In genomic region chr15:102999955-103000354, GRCm38 (mm10) we compare ENCODE assay signal across 10 mouse cellular contexts. TPM values are rescaled to one million over a fixed set of nuclear protein-coding genes. Genes with fewer than 3 reads are reported as not detected.
DNase-seq lines count a peak whose midpoint lies in the region; ATAC-seq and TF ChIP-seq lines count a peak whose summit lies in the region.
"Had no signal": no experiment of that assay in that cellular context is flagged by ENCODE, and none has a peak within 500 bp of the region (broad histone marks: within the 10 kb centered on the region; RNA-seq: fewer than 3 reads in every experiment).

No protein-coding gene starts in this region.

- ATAC-seq in neural tube, embryonic 11.5 days (ENCODE audit: insufficient read depth, low FRiP score, low TSS enrichment): no peak
- no peak for ATAC-seq in kidney, postnatal 0 days (replicated peaks; ENCODE audit: low FRiP score, low read depth)
- 0 out of 2 replicates have a peak, but pooled peaks have one; percentile 26 for ATAC-seq in stomach, embryonic 14.5 days (ENCODE audit: insufficient number of reproducible peaks, insufficient read depth, low FRiP score, low read depth)

- peaks cover 17% of the 10 kb centered on the region; the same call in 1 of the 2 replicates for H3K27me3 ChIP-seq in neural tube, embryonic 11.5 days (ENCODE audit: control insufficient read depth, insufficient read depth, low read length)
- 0 out of 2 replicates have a peak, but pooled peaks cover 8% of the 10 kb centered on the region for H3K27me3 ChIP-seq in kidney, postnatal 0 days (ENCODE audit: insufficient read depth, low read length)
- H3K27me3 ChIP-seq in stomach, embryonic 14.5 days (ENCODE audit: control insufficient read depth, insufficient read depth, low read length): peaks cover 92% of the 10 kb centered on the region

- 0% methylated on average over 11 of the region's 11 CpGs for WGBS in neural tube, embryonic 11.5 days
- 5% methylated on average over 10 of the region's 11 CpGs for WGBS in kidney, postnatal 0 days
- 6% methylated on average over 11 of the region's 11 CpGs for WGBS in stomach, embryonic 14.5 days

- H3K36me3 ChIP-seq in neural tube, embryonic 11.5 days (ENCODE audit: control insufficient read depth, insufficient read depth, low read length): no peaks in the 10 kb centered on the region
- no peaks in the 10 kb centered on the region for H3K36me3 ChIP-seq in kidney, postnatal 0 days (ENCODE audit: insufficient read depth, low read length)
- H3K36me3 ChIP-seq in stomach, embryonic 14.5 days (ENCODE audit: control insufficient read depth, insufficient read depth, low read length): no peaks in the 10 kb centered on the region
- H3K36me3 ChIP-seq: hindbrain, embryonic 15.5 days had no signal

- H3K4me1 ChIP-seq in neural tube, embryonic 11.5 days (ENCODE audit: control insufficient read depth, insufficient read depth, low read length): peaks cover 26% of the 10 kb centered on the region
- peaks cover 25% of the 10 kb centered on the region for H3K4me1 ChIP-seq in kidney, postnatal 0 days (replicated peaks; ENCODE audit: insufficient read depth, low read length)
- peaks cover 8% of the 10 kb centered on the region; the same call in 1 of the 2 replicates for H3K4me1 ChIP-seq in stomach, embryonic 14.5 days (ENCODE audit: control insufficient read depth, insufficient read depth, low read length)

- TF ChIP-seq CTCF in kidney, postnatal 0 days (IDR thresholded peaks at IDR 0.05; ENCODE audit: low read depth): no peak

- H3K4me3 ChIP-seq in neural tube, embryonic 11.5 days (ENCODE audit: low read depth, low read length): peak overlapping the region; percentile 66
- peak overlapping the region; percentile 45 for H3K4me3 ChIP-seq in kidney, postnatal 0 days (replicated peaks; ENCODE audit: low read depth, low read length)
- H3K4me3 ChIP-seq in stomach, embryonic 14.5 days (ENCODE audit: low read depth, low read length): peak overlapping the region; percentile 42; the same call in 1 of the 2 replicates

- peak overlapping the region; percentile 99 for H3K4me2 ChIP-seq in neural tube, embryonic 11.5 days (ENCODE audit: low read depth)
- H3K4me2 ChIP-seq in kidney, postnatal 0 days (ENCODE audit: low read length): peak overlapping the region; percentile 80
- H3K4me2 ChIP-seq in stomach, embryonic 14.5 days (replicated peaks; ENCODE audit: low read depth, low read length): peak overlapping the region; percentile 76; the same call in 1 of the 2 replicates

- intact Hi-C loops in heart, postnatal 36 days (cut with DNase I): no loop called here

- DNase-seq in heart, adult 11 months: peak; percentile 87
- no peak for DNase-seq in heart, postnatal 36 days
- DNase-seq in neural tube, embryonic 11.5 days (ENCODE audit: low spot score): no peak
- no peak for DNase-seq in neural tube, embryonic 10.5 days (ENCODE audit: extremely low spot score, low spot score)
- DNase-seq in kidney, postnatal 0 days (ENCODE audit: low spot score): no peak
- no peak for DNase-seq in frontal cortex, postnatal 36 days (ENCODE audit: low spot score in 2 of 2)
- DNase-seq in frontal cortex, postnatal 14 days (ENCODE audit: low spot score in 2 of 2): no peak

- peak overlapping the region; percentile 88 for H3K27ac ChIP-seq in neural tube, embryonic 11.5 days (ENCODE audit: low read depth, low read length)
- H3K27ac ChIP-seq in kidney, postnatal 0 days: peak overlapping the region; percentile 92
- no peak overlapping the region for H3K27ac ChIP-seq in stomach, embryonic 14.5 days (ENCODE audit: low read length)
- H3K27ac ChIP-seq: hindbrain, embryonic 15.5 days had no signal

- peak overlapping the region; percentile 95 for H3K9ac ChIP-seq in neural tube, embryonic 11.5 days (ENCODE audit: low read length)
- peak overlapping the region; percentile 83 for H3K9ac ChIP-seq in kidney, postnatal 0 days (ENCODE audit: low read depth, low read length)
- no peak overlapping the region for H3K9ac ChIP-seq in stomach, embryonic 14.5 days (replicated peaks; ENCODE audit: low read depth, low read length)
- H3K9ac ChIP-seq: hindbrain, embryonic 15.5 days had no signal

- no peaks in the 10 kb centered on the region for H3K9me3 ChIP-seq in neural tube, embryonic 11.5 days (ENCODE audit: control insufficient read depth, low read length)
- no peaks in the 10 kb centered on the region for H3K9me3 ChIP-seq in kidney, postnatal 0 days (replicated peaks; ENCODE audit: low read length)
- H3K9me3 ChIP-seq in stomach, embryonic 14.5 days (ENCODE audit: control insufficient read depth, low read depth, low read length): no peaks in the 10 kb centered on the region
- H3K9me3 ChIP-seq: hindbrain, embryonic 15.5 days had no signal

RNA-seq across cellular contexts. Expression of gene Hoxc6, which starts 1.9 kb away (rescaled TPM):
- under 1 TPM in 1 of 2 experiments, not detected in 1; 0.25 TPM for total RNA-seq in heart, postnatal 36 days (2021)
- polyA plus RNA-seq in neural tube, embryonic 11.5 days (2014; fragmentation: Nextera tagmentation; extraction: Ambion mirVana): 95.9 and 96.4 TPM in 2 replicates
- 7.8 and 9.3 TPM in 2 replicates for polyA plus RNA-seq in kidney, postnatal 0 days (2015; fragmentation: Nextera tagmentation; extraction: Ambion mirVana)
- 4.8 and 5.5 TPM in 2 replicates for polyA plus RNA-seq in stomach, embryonic 14.5 days (2014; fragmentation: Nextera tagmentation; extraction: Ambion mirVana)
- total RNA-seq: liver, adult 2 months had no signal
- polyA plus RNA-seq: liver, adult 2 months had no signal

RNA-seq across cellular contexts. Expression of gene Hoxc8, which starts 9.5 kb away (rescaled TPM):
- not detected for total RNA-seq in heart, postnatal 36 days (2021)
- polyA plus RNA-seq in neural tube, embryonic 11.5 days (2014; fragmentation: Nextera tagmentation; extraction: Ambion mirVana): 63.7 and 67.1 TPM in 2 replicates
- polyA plus RNA-seq in kidney, postnatal 0 days (2015; fragmentation: Nextera tagmentation; extraction: Ambion mirVana): 5.8 TPM in 2 replicates
- polyA plus RNA-seq in stomach, embryonic 14.5 days (2014; fragmentation: Nextera tagmentation; extraction: Ambion mirVana): 1.0 and 1.1 TPM in 2 replicates
- total RNA-seq: liver, adult 2 months had no signal
- polyA plus RNA-seq: liver, adult 2 months had no signal

RNA-seq across cellular contexts. Expression of gene Hoxc4, which starts 18.8 kb away (rescaled TPM):
- total RNA-seq in heart, postnatal 36 days (2021): not detected
- polyA plus RNA-seq in neural tube, embryonic 11.5 days (2014; fragmentation: Nextera tagmentation; extraction: Ambion mirVana): 62.6 and 67.3 TPM in 2 replicates
- polyA plus RNA-seq in kidney, postnatal 0 days (2015; fragmentation: Nextera tagmentation; extraction: Ambion mirVana): 5.9 and 7.0 TPM in 2 replicates
- polyA plus RNA-seq in stomach, embryonic 14.5 days (2014; fragmentation: Nextera tagmentation; extraction: Ambion mirVana): 23.4 and 26.5 TPM in 2 replicates
- total RNA-seq: liver, adult 2 months had no signal
- polyA plus RNA-seq: liver, adult 2 months had no signal

RNA-seq across cellular contexts. Expression of gene Hoxc9, which starts 23.7 kb away (rescaled TPM):
- total RNA-seq in heart, postnatal 36 days (2021): not detected
- 36.1 and 40.0 TPM in 2 replicates for polyA plus RNA-seq in neural tube, embryonic 11.5 days (2014; fragmentation: Nextera tagmentation; extraction: Ambion mirVana)
- 11.0 and 12.4 TPM in 2 replicates for polyA plus RNA-seq in kidney, postnatal 0 days (2015; fragmentation: Nextera tagmentation; extraction: Ambion mirVana)
- polyA plus RNA-seq in stomach, embryonic 14.5 days (2014; fragmentation: Nextera tagmentation; extraction: Ambion mirVana): not detected in 2 replicates
- total RNA-seq: liver, adult 2 months had no signal
- polyA plus RNA-seq: liver, adult 2 months had no signal

RNA-seq across cellular contexts. Expression of gene Hoxc5, which starts 32.7 kb away (rescaled TPM):
- not detected for total RNA-seq in heart, postnatal 36 days (2021)
- polyA plus RNA-seq in neural tube, embryonic 11.5 days (2014; fragmentation: Nextera tagmentation; extraction: Ambion mirVana): 36.3 and 37.3 TPM in 2 replicates
- polyA plus RNA-seq in kidney, postnatal 0 days (2015; fragmentation: Nextera tagmentation; extraction: Ambion mirVana): 2.7 and 3.9 TPM in 2 replicates
- 20.3 and 20.9 TPM in 2 replicates for polyA plus RNA-seq in stomach, embryonic 14.5 days (2014; fragmentation: Nextera tagmentation; extraction: Ambion mirVana)
- polyA plus RNA-seq: liver, adult 2 months had no signal
